Mouse (Mus musculus) mammary gland, adult 2 months (tissue): ENCODE measurements around the gene Wrap53. TPM values are rescaled to one million over a fixed set of nuclear protein-coding genes. Genes with fewer than 3 reads are reported as not detected.

ENCODE experiments used
- polyA plus RNA-seq: library from polyadenylated mRNA; depleted of rRNA; stranded (reverse); fragments of >200 nt; gene quantifications from 2 replicates; pipeline ENCODE4 v1.2.3, GENCODE M21; 2012; ENCODE audit warnings: low replicate concordance; rRNA removed

The Wrap53 gene
- polyA plus RNA-seq: 19.0 and 19.8 TPM in 2 replicates

GRCm38 (mm10) chr11:69580091-69580514 is at the start of gene Wrap53, which contains the start of gene Trp53:
Gene Wrap53, minus strand, starts transcription at chr11:69580255.
Gene Trp53, plus strand, starts transcription at chr11:69580359.

GRCm38 (mm10) chr11:69621571-69622268 is 41.7 kb upstream of the Wrap53 start, which contains the start of gene Sat2:
Gene Sat2, plus strand, starts transcription at chr11:69622024.

GRCm38 (mm10) chr11:69617805-69618204 is 37.8 kb upstream of the Wrap53 start, which contains the start of gene Shbg:
Gene Shbg, minus strand, starts transcription at chr11:69617905.

DNA sequence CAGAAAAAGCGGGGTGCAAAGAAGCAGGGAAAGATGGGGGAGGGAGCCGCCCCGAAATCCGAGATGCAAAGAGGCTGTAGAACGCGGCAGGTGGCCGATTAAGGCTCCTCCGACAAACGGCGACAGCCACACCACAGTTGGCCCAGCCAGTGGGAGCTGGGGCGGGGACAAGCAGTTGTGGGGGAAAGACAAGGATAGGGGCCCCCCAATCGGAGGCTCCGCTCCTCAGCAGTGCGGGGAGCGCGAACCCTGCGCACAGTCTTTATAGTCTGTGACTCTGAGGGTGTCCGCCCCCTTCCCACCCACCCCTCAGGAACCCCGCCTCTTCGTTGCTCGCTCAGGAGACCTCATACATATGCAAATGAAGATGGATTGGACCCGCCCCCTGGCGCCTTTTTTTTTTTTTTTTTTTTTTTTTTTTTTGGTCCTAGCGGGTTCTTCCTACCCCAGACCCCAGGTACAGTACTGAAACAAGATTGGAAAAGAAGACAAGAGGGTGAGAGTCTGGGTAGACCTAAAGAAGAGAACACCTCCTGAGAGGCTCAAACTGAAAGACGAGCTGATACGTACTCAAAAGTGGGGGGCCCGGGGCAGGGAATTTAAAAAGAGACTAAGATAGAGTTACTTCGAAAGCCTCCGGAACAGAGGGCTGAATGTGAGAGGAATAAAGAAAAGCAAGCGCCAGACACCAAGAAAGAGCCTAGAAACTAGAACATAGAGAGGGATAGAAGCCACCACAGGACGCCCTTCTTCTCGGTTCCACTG is 25.9 kb upstream of the Wrap53 start, which contains the start of gene Atp1b2:
TSS of gene Atp1b2 (minus strand) at position 217 of the 765 bp plus-strand sequence.

DNA sequence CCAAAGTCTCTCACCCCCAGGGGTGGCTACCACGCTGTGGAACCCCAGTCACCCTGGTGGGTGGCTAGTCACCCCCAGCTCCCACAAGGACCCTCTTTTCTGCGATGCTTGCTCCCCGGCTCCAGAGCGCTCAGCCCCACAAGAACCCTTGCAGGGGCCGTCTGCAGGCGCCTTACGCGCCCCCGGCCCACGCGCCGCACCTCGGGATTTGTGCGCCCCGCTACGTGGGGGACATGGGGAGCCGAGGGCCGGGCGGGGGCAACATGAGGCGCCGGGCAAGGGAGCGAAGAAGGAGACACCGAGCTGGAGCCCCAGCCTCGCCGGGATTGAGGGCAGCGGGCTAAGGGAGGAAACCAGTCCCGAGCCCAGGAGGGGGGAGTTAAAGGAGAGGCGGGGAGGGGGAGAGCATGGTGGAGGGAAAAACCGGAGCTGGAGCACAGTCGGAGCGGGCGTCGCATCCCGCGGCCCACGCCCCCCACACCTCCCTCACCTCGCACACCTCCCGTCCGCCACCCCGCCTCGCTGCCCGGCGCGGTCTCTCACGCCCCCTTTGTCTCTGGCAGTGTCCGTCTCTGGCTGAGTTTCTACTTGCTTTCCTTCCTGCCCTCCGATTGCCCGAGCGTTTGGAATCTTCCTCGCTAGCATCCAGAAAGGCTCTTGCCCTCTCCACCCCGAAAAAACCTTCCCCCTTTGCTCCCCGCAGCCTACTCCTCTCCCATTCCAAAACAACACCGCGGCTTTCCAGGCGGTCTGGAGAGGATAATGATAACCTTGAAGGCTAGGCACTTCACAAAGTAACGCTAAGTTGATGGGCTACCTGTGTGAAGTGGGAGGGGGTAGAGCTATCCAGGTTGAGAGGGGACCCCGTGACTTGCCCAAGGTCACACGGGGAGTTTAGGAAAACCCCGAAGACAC is 19.9 kb downstream of the Wrap53 start, which contains the start of gene Efnb3:
TSS of gene Efnb3 (minus strand) at position 355 of the 915 bp plus-strand sequence.

DNA sequence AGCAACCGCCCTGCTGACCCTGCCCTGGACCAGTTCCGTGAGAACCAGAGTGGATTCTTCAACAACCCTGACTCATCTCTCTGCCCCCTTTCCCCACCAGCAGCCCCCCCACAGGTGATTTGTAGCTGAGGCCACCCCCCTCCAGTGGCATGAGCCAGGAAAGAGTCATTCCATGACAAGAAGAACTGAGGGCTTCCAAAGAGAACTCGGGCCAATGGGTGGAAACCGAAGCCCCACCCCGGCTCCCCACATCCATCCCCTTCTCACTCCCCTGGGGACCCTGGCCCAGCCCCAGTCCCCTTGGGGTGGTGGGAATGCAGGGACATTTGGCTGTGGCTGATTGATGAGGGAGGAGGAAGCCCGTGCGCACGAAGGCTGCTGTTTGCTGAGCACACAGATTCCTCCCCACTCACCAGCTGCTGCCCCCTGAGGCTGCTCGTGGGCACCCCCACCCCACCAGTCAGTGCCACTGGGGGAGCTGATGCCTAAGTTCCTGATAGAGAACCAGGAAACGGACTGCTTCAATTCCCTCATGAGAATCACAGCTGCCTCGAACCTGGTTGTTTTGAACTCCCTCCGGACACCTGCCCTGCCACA is 30.9 kb downstream of the Wrap53 start, which contains the start of gene Dnah2:
TSS of gene Dnah2 (minus strand) at position 51 of the 597 bp plus-strand sequence.

Other genes with a start within 250 kb of the Wrap53 start
- 0.36 and 2.5 TPM in 2 replicates for gene Rnf227, start 239.8 kb downstream of the Wrap53 start, polyA plus RNA-seq
- 109 and 197 TPM in 2 replicates for gene Chd3, start 210.8 kb downstream of the Wrap53 start, polyA plus RNA-seq
- 151 and 175 TPM in 2 replicates for gene Naa38, start 184.8 kb downstream of the Wrap53 start, polyA plus RNA-seq
- gene Cyb5d1, start 184.6 kb downstream of the Wrap53 start, polyA plus RNA-seq: 17.6 and 18.6 TPM in 2 replicates
- gene Tmem88, start 182.0 kb downstream of the Wrap53 start, polyA plus RNA-seq: 51.2 and 75.7 TPM in 2 replicates
- gene Kdm6b, start 166.6 kb downstream of the Wrap53 start, polyA plus RNA-seq: 8.2 and 21.0 TPM in 2 replicates
- 0.20 and 0.27 TPM in 2 replicates for gene Dnah2, start 31.1 kb downstream of the Wrap53 start, polyA plus RNA-seq
- gene Efnb3, start 20.1 kb downstream of the Wrap53 start, polyA plus RNA-seq: 1.1 and 2.5 TPM in 2 replicates
- gene Trp53, start 104 bp upstream of the Wrap53 start, polyA plus RNA-seq: 122 and 145 TPM in 2 replicates
- 11.6 and 60.5 TPM in 2 replicates for gene Atp1b2, start 25.7 kb upstream of the Wrap53 start, polyA plus RNA-seq
- gene Shbg, start 37.6 kb upstream of the Wrap53 start, polyA plus RNA-seq: 0.08 TPM in 1 of 2 replicates, not detected in the other
- 2.1 and 6.7 TPM in 2 replicates for gene Sat2, start 41.8 kb upstream of the Wrap53 start, polyA plus RNA-seq
- gene Fxr2, start 52.7 kb upstream of the Wrap53 start, polyA plus RNA-seq: 50.5 and 57.2 TPM in 2 replicates
- gene Sox15, start 75.1 kb upstream of the Wrap53 start, polyA plus RNA-seq: 0.66 and 1.1 TPM in 2 replicates
- 139 and 176 TPM in 2 replicates for gene Mpdu1, start 82.4 kb upstream of the Wrap53 start, polyA plus RNA-seq
- 76.8 and 80.0 TPM in 2 replicates for gene Cd68, start 85.9 kb upstream of the Wrap53 start, polyA plus RNA-seq
- 199 and 324 TPM in 2 replicates for gene Eif4a1, start 92.2 kb upstream of the Wrap53 start, polyA plus RNA-seq
- gene Senp3, start 101.8 kb upstream of the Wrap53 start, polyA plus RNA-seq: 40.2 and 91.5 TPM in 2 replicates
- gene Tnfsf13, start 105.5 kb upstream of the Wrap53 start, polyA plus RNA-seq: 5.2 and 9.5 TPM in 2 replicates
- 48.2 and 64.3 TPM in 2 replicates for gene Tnfsf12, start 115.6 kb upstream of the Wrap53 start, polyA plus RNA-seq
- 8.4 and 11.1 TPM in 2 replicates for gene Tnfsfm13, start 115.8 kb upstream of the Wrap53 start, polyA plus RNA-seq
- 18.0 and 27.0 TPM in 2 replicates for gene Polr2a, start 178.4 kb upstream of the Wrap53 start, polyA plus RNA-seq
- gene Slc35g3, start 181.7 kb upstream of the Wrap53 start, polyA plus RNA-seq: not detected in 2 replicates
- gene Zbtb4, start 185.7 kb upstream of the Wrap53 start, polyA plus RNA-seq: 47.2 and 88.9 TPM in 2 replicates
- 14.0 and 38.5 TPM in 2 replicates for gene Chrnb1, start 215.7 kb upstream of the Wrap53 start, polyA plus RNA-seq
- 11.4 and 13.5 TPM in 2 replicates for gene Fgf11, start 221.6 kb upstream of the Wrap53 start, polyA plus RNA-seq
- gene Tmem102, start 225.4 kb upstream of the Wrap53 start, polyA plus RNA-seq: 4.5 and 10.8 TPM in 2 replicates
- not detected in 2 replicates for gene Gm39566, start 235.0 kb upstream of the Wrap53 start, polyA plus RNA-seq
- gene Spem2, start 238.2 kb upstream of the Wrap53 start, polyA plus RNA-seq: not detected in 2 replicates
- gene Spem1, start 241.9 kb upstream of the Wrap53 start, polyA plus RNA-seq: 0.19 and 0.35 TPM in 2 replicates